Mouse (Mus musculus): ENCODE measurements around the gene Gtf2h1.
"Not testable (repeated sequence)": the region's sequence is repeated elsewhere in the genome, so short reads cannot be mapped to it uniquely, and the experiment has no call there.

Gene Gtf2h1

DNA sequence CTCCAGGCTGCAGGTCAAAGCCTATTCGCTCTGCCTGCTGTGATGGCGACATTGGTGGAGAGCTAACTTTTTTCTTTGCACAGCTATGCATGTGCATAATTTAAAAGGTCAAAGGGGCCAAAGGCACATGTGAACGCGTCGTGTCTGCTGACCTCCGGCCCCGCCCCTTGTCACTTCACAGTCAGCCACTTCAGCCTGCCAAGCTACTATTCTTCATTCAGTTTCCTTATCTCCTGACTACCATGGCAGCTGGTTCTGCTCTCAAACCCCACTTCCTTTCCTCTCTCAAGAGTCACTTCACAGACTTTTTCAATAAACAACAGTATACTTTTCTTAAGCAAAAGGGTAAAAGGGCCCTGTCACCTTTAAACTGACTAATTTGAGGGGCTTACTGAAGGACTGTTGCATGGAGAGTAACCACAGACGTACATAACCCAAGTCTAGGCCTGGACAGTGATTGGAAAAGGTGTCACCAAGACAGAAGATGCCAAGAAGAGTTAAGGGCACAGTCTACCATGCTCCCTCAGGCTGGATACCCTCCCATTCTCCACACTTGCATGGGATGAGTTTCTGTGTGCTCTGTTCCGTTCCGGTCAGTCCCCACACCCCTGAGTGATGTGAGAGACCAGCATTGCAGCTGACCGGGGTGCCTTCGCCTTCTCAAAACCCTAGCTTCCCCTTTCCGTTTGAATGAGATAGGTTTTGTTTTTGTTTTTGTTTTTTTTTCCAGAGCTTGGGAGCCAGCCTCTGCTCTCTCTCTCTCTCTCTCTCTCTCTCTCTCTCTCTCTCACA is 35.1 kb downstream of the Gtf2h1 start:
- no peak for DNase-seq (ENCODE audit: low spot score in 2 of 2)

DNA sequence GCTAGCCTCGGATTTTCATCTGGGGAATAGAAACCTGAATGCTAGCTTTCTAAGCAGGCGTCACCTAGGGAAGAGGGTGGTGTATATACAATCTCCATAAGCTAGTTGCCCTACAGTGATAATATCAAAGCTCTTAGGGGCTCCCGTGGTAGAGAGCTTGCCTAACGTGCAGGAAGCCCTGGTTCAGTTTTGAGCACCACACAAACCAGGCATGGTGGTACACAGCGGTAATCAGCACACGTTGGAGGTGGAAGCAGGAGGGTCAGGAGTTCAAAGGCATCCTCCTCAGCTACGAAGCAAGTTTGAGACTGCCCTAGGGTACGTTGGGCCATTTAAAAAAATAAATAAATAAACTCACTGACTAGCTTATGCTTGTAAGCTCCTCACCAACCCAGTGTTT is 35.8 kb downstream of the Gtf2h1 start:
- no peak for DNase-seq (ENCODE audit: low spot score in 2 of 2)

DNA sequence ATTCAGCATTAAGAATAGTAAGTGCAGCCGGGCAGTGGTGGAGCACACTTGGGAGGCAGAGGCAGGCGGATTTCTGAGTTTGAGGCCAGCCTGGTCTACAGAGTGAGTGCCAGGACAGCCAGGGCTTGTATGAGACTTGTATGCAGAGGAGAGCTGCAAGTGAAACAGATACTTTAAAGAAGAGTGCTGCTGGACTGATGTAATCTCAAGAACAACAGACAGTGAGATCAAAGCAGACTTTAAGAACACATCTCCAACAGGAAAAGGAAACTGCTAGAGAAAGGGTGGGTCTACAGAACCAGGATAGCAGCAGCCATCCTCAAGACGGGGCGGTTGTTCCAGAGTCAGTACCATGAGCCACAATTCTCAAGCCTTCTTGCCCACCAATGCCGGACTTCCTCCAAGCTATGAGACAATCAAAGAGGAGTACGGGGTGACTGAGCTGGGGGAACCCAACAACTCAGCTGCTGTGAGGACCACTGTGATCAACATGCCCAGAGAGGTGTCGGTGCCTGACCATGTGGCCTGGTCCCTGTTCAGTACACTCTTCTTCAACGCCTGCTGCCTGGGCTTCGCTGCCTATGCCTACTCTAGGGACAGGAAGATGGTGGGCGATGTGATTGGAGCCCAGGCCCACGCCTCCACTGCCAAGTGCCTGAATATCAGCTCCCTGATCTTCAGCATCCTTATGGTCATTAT is 36.4 kb downstream of the Gtf2h1 start:
- DNase-seq (ENCODE audit: low spot score in 2 of 2): not testable (repeated sequence)

DNA sequence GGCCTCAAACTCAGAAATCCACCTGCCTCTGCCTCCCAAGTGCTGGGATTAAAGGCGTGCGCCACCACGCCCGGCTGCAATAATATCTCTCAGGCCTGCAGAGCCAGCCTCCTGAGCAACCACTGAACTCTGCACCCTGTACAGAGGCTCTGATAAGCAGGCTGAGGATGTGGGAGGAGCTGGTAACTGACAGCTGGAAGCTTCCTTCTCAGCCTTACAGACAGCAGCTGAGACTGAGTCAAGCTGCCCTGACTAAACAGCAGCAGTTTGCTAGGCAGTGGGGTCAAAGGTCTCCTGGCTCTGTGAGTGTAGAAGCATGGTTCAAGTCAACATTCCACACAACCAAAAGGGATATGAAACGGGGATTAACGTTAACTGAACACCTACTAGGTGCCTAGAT is 37.4 kb downstream of the Gtf2h1 start:
- DNase-seq (ENCODE audit: low spot score in 2 of 2): peak; percentile 39 to 48

DNA sequence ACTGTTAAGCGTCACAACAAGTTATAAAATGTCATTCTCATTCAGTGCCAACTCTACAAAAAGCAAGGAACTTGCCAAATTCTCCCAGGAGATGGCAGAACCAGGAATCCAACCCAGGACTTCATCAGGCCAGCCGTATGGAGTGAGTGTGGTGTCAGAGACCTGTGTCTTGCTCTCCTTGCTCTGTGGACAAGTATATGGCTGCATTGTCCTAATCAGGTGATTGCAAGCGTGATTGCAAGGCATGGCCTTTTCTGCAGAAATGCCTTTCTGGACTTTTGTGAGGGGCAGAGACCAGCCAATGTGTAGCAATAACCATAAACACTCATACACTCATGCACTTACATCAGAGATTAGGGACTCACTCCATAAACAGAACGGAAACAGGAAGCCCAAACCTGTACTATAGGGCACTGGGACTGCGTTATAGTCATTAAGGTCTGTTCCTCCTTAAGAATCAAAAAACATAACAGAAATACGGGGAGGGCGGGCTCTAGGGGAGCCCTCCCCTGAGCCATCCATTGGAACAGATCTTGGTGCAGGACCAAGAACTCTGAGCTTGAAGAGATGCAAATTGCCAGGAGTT is 37.9 kb downstream of the Gtf2h1 start:
- no peak for DNase-seq (ENCODE audit: low spot score in 2 of 2)

DNA sequence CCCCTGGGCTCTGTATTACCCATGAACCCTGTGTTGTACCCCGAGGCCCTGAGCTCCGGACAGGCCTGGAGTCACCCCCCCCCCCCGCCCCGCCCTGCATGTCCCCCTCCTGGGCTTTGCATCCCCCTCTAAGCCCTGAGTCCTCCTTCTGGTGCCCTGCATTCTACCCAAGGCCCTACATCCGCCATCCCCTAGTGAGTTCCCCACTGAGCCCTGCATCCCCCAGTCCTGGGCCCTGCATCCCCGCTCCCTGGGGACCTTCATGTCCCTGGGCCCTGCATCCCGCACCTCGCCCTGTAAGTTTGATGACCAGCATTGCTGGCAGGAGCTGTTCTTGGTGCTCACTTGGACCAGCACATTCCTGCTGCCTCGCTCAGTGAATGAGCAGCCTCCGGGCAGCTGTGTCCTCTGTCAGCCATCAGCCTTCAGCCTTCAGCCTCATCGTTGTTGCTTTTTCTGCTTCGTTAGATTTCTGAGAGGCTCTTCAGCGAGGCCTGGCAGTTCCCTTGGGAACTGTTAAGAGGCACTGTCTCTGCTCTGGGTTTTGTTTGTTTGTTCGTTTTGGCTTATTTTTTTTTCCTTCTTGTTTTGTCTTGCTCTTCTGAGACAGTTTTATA is 39.2 kb downstream of the Gtf2h1 start:
- no peak for DNase-seq (ENCODE audit: low spot score in 2 of 2)

DNA sequence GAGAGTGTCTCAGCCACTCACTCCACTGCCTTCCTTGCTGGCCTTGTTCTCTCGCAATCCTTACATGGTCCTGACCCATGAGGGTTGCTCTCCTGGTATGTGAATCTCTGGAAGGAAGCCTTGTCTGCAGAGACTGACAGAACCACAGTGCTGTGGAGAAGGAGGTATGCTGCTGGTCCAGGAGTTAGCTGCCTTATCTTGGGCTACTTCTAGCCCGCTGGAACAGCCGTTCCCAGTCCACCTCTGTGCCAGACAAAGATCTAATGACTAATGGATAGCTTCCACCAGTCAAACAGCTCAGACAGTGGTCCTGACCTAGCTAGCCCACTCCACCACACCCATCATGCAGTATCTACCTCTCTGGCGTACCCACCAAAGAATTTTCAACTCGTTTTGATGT is 40.5 kb downstream of the Gtf2h1 start:
- DNase-seq (ENCODE audit: low spot score in 2 of 2): no peak

DNA sequence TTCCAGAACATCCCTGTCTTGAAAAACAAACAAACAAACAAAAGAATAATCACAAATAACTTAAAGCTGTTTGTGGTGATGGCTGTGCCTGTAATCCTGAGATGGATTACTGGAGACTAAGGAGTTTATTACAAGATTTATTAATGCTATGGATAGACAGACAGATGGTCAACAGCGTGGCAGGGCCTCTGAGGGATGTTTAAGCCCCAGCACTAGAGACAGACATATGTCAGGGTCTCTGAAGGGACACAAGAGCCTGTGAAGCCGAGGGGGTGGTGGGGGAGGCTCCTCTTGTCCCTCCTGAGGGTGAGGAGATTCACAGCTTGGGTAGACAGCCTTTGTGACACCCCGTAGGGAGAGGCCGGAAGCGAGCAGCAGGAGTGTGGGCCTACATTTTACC is 41.2 kb downstream of the Gtf2h1 start:
- DNase-seq (ENCODE audit: low spot score in 2 of 2): no peak

DNA sequence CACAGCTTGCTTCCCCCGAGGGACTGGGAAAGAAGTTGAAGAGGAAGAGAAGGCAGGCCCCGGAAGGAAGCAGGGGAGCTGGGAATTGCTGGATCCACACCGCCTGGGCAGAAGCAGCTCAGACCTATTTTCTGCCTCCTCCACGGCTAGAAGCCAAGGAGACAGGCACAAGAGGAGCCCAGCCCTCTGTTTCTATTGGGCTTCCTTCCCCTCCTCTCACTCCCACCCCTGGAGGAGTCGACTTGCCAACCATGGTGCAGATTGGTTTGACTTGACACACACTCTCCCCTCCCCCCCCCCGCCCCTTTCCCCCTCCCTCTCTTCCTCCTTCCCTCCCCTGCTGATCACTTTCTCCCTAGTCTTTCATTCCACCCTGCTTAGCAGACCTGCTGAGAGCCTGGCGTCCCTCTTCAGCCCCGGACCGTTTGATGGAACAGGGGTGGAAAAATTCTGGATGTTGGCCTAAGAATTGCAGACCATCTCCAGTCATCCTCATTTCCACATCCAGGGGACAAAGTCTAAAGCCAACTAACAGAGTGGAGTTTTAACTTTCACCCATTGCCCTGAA is 42.3 kb downstream of the Gtf2h1 start:
- peak; percentile 67 to 76 for DNase-seq (ENCODE audit: low spot score in 2 of 2)

DNA sequence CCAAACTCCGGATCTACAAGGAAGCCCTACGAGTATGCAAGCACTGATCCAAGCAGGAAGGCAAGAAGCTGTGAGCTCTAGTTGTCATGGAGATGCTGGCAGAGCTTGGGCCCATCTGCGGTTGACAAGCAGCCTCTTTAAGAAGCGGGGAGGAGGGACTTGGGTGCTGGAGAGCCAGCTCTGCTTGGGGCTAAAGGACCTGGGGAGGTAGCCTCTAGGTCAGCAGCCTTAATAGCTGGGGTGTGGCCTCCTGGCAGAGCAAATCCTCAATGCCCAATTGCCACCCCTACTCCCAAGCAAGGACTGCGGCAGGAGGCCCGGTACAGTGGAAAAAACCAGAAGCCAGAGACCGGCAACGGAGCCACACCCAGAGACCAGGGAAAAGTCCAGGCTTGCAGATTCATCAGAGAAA is 43.0 kb downstream of the Gtf2h1 start:
- DNase-seq (ENCODE audit: low spot score in 2 of 2): peak; percentile 84 to 87

DNA sequence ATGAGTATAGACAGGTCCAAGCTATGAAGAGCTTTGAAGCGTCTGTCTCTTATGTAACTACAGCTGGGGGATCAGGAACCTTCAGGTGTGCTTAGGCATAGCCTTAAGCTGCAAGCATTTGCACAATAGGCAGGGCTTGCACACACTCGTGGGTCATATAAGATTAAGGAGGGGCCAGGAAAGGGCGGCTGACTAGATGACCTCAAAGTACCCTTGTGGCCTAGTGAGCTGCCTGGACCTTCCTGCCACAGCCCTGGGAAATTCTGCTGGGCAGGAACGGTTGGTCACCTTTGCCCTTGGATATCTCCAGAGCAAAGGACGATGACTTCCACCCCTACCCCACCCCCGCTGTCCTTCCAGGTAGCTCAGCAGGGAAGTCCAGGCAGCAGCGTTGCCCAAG is 43.5 kb downstream of the Gtf2h1 start:
- DNase-seq (ENCODE audit: low spot score in 2 of 2): peak; percentile 33 to 41

DNA sequence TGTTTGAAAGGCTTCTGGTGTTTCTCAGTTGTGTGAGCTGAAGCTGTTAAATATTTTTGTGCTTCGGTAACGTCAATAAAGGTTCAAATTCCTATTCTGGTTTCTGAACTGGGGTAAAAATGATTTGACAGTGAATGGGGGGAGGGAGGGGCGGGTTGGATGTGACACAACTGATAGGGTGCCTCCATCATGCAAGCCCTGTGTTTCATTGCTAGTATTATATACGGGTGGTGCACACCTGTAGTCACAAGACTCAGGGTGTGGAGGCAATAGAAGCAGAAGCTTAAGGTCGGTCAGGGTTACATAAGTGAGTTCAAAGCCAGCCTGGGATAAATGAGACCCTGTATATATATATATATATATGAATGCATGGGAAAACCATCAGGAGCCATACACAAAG is 44.0 kb downstream of the Gtf2h1 start:
- no peak for DNase-seq (ENCODE audit: low spot score in 2 of 2)

DNA sequence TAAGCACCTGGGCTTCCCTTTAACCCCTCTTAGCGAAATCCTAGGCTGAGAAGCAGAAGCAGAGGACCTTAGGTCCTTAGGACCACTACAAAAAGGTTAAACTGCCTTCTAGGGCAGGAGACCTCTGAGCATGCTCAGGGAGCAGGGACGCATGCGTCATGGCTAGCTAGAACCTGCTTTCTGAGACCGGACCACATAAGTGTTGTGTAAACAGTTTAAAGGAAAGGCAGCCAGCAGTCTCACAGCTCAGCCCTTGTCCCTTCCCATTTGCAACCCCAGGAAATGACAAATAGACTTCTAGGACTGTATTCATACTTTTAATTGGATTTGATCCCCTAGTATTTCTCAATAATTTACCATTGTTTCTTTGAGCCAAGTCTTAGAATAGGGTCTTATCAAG is 44.4 kb downstream of the Gtf2h1 start:
- no peak for DNase-seq (ENCODE audit: low spot score in 2 of 2)

DNA sequence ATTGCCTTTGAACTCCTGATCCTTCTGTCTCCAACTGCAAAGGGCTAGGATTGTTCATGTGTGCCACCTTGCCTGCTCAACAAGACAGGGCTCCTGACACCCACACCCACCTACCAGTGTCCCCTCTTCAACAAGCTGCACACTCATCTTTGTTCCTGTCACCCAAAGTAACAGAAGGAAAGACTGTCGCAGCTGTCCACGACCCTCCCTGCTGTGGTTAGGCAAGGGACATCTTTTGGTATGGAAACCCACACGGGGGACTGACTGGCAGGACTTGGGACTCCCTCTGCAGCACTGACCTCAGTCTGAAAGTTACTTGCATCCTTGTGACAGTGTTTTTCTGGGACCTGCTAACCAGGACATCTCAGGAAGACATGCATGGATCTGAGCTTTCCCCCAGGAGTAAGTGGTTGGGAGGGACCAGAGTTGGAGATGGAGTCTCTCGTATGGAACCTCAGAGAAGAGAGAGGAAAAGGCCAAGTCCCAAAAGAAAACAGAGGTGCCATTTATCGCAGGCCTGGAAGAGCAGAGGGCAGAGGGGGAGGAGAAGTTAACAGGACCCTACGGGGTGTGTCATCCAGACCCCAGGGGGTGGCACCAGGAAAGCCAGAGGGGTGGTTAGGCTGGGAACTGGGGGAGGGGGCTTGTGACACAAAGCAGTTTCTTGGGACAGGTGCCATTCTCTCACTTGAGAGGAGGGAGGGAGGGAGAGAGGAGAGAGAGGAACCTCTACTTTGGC is 45.1 kb downstream of the Gtf2h1 start, which contains the start of gene Ldha:
Ldha (plus strand) TSS at position 689 of the 739 bp plus-strand sequence.
- DNase-seq (ENCODE audit: low spot score in 2 of 2): no peak

DNA sequence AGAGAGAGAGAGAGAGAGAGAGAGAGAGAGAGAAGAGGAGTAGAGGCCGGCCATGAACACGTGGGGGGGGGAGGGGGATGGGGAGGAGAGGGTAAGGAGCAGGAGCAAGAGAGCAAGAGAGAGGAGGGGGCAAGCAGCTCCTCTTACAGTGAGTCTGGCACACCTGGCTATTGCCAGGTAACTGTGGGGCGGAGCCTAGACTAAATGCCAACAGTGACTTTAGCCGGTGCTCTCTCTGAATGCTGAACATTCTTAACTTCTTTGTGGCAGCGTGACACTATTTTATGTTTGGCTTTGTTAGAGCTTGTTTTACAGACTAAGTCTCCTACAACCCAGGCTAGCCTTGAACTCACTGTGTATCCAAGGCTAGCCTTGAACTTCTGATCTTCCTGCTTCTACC is 46.4 kb downstream of the Gtf2h1 start:
- DNase-seq (ENCODE audit: low spot score in 2 of 2): no peak

DNA sequence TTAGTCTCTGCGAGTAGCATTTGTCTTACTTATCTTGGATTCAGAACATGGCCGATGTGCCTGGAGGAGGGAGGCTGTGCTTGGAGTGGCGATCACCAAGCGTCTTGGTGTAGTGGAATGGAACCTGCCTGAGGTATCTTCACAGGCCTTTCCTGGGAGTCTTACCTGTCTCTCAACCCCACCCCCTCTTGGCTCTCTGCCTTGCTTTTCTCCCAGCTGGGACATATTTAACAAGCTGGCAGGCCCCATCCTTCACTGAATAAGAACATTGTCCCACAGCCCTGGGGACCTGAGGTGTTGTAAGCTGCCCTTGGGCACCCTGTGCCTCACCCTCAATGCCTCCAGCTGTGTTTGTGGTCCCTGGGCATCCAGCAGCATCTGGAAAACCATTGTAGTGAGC is 47.7 kb downstream of the Gtf2h1 start:
- no peak for DNase-seq (ENCODE audit: low spot score in 2 of 2)

DNA sequence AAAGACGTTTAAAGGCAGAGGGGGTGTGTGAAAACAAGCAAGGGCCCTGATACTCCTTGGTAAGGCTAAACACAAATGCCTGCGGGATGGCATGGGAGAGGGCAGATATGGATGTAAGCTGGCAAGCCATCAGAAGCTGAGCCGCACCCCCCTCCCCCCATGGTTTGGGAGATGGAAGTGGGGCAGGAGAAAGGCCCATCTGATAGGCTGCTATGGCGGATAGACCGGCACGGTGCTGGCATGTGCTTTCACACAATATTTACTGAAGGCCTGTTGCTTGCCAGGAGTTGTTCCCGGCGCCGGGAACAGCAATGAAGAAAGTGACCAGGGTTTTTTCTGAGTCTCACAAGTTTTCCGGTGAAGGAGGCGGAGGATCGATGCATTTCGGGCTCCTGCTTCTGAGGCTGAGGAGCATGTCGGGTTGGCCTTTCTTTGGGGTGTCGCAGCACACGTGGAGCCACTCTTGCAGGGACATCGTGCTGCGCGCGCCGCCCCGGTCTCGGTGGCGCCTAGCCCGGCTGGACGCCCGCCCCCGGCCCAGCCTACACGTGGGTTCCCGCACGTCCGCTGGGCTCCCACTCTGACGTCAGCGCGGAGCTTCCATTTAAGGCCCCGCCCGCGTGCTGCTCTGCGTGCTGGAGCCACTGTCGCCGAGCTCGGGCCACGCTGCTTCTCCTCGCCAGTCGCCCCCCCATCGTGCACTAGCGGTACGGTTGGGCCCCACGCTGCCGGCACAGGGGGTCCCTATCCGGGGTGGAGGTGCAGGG is 49.5 kb downstream of the Gtf2h1 start:
- peak; percentile 92 to 93 for DNase-seq (ENCODE audit: low spot score in 2 of 2)

DNA sequence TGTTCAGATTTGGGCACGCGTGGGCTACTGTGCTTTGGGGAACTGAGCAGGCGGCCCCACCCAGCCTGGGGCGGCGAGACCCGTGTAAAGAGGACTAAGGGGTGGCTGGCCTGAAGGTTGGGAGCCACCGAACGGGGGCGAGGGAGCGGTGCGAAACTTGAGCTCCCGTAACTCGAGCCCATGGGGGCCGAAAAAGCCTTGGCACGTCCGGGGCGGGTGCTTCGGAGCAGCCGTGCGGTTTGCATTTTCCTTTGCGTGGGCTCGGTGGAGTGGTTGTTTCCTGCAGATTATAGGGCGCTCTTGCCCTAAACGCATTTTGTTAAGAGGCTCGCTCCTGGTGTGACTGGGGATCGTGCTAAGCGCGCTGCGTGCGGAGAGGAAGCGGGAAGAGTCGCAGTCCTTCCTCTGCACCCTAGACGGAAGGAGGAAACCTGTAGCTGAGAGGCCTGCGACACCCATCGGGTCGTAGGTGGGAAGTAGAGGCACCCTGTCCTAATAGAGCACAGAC is 50.1 kb downstream of the Gtf2h1 start:
- no peak for DNase-seq (ENCODE audit: low spot score in 2 of 2)

DNA sequence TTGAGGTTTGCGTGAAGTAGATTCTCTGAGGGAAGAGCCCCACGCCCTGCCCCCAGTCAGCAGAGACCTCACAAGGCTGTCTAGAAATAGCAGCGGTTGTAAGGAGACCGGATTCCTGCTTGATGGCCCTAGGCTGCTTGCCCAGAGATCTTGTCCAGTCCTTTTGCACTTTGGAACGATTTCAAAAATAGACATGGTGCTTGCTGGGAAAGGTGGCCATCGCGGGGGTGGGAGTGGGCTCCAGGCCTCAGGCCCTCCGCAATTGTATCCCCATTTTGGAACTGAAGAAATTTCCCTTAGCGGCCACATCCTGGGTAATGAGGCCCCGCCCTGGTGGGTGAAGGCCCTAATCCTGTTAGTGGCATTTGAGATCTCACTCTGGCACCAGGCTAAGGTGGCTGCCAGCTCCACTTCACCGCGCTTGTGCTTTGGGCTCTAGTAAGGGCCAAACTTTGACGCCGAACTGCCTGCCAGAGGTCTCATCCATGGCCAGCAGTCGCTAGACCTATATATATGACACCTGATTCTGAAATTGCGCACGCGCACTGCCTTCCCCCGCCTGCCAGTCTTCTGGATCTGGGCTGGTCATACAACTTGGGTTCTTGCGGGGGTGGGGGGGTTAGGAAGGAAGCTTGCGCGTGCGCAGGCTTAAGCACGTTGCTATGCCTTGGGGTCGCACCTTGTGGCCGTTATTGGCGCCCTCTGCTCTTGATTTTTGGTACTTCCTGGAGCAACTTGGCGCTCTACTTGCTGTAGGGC is 50.8 kb downstream of the Gtf2h1 start:
- peak; percentile 69 to 73 for DNase-seq (ENCODE audit: low spot score in 2 of 2)

DNA sequence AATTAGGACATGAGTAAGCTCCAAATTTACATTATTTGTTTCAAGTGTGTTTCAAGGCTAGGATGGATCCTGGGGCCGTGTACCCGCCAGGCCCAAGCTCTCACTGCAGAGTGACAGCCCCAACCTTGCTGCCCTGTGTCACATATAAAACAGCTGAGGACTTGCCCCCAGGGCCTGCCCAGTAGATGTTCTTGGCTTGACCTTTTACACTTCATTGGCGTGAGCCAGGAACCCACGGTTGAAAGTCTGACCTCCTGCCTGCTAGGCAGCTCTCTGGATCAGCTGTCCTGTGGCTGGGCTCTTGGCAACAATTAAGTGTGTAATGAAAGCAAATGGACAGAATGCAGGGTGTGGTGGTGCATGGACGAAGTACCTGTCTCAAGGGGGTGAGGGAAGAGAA is 53.4 kb downstream of the Gtf2h1 start:
- DNase-seq (ENCODE audit: low spot score in 2 of 2): no peak

Measured in heart, adult 9 months (tissue).